Mouse (Mus musculus) ZHBTc4 (cell line): Measurements from ENCODE around the gene Umod.

Source experiments
- DNase-seq: peaks from one replicate; pipeline ENCODE4 v3.0.0-alpha.2; 2011; ENCODE audit warnings: low read depth, low spot score

Umod gene

DNA sequence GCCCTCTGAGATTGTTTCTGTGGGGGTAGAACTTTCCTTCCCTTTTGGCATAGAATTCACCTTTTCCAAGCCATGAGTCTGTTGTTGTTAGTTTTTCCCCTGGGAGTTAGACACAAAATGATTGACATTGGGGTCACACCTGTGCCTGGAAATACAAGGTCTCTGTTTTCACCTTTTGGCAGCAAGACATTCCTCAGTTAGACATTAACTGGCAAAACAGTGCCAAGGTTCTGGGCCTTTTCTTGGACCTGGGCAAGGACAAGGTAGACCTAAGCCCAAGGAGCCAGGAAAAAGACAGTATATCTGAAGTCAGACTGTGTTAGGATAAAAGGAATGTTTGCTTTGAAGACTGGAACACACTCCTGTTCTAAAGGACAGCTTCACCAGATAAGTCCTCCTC, at the start of gene Umod:
Umod (minus strand) TSS at position 27 of the 400 bp plus-strand sequence.
- DNase-seq = no peak

DNA sequence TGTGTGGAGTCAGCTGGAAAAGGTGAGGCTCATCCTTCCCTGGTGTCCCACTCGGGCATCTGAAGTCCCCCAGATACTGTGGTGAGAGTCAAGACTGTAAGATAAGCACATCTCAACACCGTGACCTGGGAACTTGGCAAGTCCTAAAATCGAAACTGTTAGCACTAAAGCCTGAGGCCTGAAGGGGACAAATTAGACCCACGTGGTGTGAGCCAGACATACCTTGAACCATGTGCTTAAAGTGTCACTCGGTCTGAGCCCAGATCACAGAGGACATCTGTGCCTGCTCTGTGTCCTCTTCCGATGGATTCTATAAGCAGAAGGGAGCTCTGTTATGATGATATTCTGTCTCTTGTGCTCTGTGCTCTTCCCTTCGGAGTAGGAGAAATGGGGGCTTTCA, 49.5 kb upstream of the Umod start:
- no peak for DNase-seq

DNA sequence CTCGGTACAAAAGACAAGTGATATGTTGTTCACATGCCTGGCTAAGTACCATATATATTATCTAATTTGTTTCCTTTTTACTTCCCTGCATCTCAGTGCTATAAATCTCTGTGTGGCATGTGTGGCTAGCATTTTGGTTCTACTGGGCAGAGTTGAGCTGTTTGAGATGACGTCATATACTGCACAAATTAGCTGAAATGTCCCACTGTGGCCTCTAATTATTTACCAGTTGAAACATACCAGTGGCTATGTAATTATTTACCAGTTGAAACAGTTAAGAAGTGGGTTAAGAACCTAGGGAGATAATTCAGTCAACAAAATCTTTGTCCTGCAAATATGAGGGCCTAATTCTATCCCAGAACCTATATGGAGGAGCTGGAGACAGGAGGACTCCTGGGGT, 48.5 kb upstream of the Umod start:
- DNase-seq = no peak

DNA sequence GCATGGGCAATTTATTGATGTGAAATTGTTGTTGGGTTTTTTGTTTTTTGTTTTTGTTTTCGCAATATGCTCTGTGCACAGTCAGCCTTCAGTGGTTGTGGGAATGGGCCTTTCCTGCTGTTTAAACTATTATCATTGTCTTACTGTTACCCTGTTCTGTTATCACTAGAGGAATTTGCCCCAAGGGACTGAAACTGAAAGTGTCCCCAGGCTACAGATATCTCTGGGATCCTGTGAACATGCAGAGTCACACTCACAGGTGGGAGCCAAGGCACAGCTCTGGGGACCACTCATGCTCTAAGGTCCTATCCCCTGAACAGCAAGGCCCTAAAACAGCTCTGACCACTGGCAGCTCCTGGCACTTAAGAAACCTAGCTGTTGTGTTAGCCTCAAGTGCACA, 48.1 kb upstream of the Umod start:
- no peak for DNase-seq

DNA sequence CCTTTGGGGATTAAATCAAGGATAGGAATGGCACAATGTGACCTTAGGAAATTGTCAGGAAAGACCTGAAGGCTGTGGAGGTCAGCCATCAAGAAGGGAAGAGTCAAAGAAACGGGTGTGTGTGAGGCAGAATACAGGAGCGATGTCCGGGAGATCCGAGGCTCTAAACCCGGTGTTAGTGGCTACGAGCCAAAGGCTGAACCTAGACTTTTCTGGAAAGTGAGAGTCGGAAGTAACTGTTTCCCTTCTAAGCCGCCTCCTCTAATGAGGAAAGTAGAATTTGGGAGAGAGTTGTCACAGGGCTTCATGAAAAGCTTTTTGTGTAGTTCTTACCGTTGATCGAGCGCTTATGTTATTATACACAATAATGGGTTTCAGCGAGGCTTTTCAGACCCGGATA, 47.4 kb upstream of the Umod start:
- no peak for DNase-seq

DNA sequence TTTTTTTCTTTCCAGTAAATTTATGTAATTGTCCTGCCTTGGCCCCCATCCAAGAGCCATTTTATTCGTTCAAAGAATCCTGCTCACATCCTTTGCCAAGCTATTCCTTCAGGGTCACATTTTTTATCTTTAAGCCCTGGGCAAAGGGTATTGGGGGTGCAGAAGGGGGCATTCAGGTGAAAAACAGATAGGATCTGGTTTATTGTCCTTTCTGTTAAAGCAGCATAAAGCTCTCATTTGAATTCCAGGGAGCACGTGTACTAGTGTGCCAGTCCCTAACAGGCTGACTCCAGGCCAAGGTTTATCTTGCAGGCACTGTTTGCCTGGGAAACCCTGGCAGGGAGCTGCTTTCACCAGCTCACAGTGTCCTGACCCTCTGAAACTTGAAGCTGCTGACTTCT, 46.8 kb upstream of the Umod start:
- no peak for DNase-seq

DNA sequence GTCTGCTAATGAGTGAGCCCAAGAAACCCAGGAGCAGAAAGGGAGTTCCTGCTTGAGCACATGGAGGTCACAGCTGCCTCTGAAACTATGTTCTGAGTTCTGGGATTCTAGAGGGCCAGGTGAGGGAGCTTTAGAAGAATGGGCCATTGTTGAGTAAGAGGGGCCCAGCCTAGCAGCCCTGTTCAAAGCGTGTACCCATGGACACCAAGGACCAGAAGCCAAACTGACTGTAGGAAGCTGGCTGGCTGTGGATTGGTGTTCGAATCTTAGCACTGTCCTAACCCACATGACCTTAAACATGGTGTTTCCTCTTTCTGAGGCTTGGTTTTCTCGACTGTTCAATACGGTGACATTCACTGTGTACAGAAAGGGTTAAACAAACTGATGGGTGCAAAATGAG, 44.3 kb upstream of the Umod start, which contains the start of gene Pdilt:
Pdilt (minus strand) TSS at position 101 of the 400 bp plus-strand sequence.
- no peak for DNase-seq

DNA sequence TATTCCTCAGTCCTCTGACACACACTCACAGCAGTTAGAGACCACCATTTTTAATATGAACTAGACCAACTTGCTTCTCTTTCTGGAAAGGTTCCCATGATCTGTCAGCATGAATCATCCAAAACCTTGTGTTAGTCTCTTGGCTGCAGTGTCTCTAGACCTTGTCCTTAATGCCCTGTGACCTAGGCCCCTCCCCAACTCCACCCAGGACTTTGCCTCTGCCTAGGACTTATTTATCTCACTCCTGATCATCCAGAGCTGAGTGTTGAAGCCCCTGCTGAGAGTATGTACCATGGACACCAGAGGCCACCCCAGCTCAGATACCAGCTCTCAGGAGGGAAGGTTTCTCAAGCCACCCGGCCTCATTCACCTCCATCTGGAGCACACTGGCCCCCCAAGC, 43.3 kb upstream of the Umod start:
- no peak for DNase-seq

DNA sequence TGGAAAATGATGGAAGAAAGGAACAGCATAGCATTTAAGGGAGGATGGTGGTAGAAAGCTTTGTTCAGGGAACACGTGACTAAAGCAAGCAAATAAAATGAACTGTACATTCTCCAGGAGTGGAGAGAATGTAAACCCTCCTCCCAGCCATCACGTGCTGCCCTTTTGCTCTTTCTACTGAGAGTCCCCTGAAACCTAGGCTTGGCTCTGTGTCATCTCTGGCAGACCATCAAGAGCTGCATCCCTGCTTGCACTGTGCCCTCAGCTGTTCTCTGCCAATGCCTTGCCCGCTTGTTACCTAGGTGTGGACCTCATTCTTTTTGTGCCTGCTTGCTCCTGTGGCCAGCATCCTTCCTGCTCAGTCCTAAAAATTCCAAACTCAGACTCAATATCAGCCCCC, 42.7 kb upstream of the Umod start:
- no peak for DNase-seq

DNA sequence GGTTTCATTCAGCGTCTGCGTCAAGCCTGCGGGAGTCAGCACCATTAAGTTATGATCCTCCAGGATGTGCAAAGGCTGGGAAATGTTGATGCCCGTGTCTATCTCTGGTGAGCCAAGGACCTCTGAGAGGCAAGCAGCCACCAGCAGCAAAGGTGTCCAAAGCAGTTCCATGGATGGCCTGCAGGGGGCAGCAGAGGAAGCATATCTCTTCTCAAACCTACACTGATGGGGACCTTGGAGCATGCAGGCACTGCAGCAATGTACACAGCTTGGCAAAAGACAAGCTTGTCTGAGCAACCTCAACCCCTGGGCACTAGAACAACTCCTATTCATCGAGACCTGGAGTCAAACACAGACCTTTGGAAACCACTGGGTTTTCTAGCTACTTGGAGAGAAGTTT, 40.6 kb upstream of the Umod start:
- DNase-seq = peak; percentile 77

DNA sequence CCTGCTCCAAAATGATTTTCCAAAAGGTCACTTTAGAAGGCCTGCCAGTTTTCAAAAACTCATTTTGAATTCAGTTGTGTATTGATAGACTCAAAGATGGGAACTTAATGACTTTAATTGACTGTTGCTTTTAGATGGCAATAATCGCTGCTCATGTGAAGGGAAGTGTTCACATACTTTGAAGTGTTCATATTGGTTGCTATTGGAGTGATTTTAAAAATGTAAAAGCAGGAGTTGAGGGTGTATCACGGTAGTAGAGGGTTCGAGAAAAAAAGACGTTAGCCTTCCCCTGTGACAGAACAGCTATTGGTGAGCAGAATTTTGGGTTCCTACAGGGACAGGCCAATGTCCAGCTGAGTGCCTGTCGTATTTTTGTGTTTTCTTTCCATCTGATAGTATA, 40.1 kb upstream of the Umod start, which contains the start of gene Acsm5:
Acsm5 (plus strand) TSS at position 301 of the 400 bp plus-strand sequence.
- no peak for DNase-seq

DNA sequence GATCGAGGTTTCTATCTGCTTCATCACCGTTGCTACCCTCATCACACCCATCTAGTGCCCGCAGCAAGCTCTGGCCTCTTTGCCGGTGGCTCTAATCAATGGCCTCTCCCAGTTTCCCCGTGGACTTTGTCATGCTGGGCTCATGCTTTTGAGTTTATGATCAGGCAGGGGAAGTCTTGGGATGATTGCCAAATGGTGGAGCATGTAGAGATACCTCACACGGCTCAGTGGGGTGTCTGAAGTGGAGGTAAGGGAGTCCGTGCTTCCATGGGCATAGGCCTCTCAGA, 37.1 kb upstream of the Umod start:
- DNase-seq = no peak

DNA sequence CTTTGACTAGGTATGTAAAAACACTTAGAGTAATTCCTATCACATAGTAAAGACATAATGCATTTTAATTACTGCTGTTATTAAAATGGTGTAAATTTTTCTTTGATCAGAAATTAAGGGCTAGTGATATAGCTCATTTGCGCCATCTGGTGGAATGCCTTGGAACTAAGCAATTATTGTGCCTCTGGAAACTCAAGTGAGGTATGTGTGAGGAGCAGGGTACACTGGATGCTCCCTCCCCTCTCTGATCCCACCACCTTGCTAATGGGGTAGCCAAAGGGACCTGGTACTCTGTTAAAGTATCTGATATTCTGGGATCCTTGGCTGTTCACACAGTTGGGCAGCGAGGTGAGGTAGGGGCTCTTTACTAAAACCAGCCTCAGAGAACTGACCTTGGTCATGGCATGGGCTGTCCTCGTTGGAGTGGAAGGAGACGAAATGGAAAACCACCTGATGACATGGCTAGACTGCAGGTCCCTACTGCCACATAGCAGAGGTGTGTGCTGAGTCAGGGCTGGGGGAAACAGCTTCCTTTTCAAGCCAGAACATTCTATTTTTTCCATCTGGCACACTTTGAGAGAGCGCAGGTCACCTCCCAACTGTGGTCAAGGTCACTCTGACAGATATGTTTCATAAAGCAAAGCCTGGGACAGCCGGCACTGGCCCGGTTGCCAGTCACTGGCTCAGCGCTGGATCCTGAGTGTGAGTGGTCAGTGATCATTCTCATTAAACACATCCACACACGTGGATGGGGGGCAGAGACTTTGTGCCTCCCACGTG, 36.6 kb upstream of the Umod start:
- DNase-seq = peak; percentile 35

DNA sequence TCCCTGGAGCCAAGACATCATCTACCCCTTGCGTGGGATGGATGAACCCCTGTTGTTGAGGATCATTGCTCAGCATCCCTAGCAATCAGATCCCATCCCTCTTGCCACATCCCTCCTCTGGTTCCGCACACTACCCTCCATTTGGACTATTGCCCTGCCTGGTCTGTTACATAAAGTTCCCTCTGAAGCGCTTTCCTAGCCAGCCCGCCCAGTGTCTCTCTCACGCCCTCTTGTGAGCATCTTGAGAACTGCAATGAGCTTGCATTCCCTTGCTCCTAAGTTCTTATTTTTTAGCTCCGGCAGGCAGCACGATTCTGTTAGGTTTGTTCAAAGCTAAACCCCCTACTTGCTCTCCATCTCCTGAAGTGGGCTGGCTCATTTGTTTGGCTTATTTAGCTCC, 34.0 kb upstream of the Umod start:
- DNase-seq = peak; percentile 74

DNA sequence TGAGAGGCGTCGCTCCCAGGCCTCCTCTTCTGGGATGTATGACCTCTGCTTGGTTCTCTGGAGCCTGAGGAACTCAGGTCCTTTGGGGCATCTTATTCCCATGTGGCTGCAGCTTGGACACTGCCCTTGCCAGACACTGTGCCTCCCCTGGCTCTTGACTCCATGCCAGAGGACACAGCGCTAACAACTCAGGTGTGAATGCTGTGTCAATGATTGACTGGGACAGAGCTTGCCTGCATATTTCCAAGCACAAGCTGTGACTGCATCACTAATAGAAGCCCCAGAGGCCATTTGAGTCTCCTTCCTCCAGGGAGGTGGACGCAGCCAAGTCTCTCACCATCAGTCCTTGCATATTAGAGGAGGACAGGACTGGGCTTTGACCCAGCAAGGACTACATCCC, 32.1 kb upstream of the Umod start:
- no peak for DNase-seq

DNA sequence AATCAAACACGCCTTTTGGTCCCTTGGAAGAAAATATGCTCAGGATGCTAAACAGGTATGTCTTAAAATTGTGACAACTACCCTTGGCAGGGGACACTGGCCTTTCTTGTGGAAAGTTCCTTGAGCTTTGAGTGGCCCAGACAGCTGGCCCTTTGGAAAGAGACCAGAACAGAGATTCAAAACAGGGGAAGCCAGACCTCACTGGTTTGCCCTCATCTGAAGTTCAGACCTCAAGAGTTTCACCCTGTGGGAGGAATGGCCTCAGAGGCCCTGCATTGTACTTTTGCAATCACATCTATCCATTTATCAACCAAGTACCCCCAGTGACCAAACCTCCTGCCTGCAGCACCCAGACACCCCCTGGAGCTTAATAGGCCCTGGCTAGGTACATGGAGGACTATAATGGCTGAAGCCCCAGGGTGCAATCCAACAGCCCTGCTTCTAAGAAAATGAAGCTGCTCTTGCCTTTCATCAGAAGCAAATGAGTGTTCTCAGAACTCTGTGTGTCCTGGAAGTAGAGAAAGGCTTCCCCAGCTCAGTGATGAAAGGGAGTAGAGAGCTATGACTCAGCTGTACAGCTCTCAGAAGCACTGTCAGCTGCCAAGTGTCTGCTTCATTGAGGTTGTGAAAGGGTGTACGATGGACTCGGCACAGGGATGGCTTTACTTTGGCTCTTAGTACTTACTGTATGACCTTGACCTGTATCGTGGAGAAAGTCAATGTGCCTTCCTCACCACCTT, 11.1 kb upstream of the Umod start:
- DNase-seq = no peak

DNA sequence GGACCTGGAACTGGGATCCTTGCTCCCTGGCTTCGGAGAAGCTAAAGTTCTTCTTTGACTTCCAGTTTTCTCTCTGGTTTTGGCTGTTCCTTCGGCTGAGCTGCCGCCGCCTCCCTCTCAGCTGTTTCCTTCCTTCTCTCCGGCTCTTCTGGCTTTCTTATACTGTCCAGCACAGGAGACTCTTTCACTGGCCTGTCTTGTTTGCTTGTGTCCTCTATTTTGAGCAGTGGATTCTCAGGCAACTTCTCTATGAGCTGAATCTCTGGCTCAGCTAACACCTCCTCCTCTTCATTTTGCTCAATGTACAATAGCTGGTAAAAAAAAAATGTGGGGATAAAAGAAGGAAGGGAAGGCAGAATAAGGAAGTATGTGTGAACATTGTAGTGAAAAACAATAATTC, 7.6 kb upstream of the Umod start:
- DNase-seq = no peak

DNA sequence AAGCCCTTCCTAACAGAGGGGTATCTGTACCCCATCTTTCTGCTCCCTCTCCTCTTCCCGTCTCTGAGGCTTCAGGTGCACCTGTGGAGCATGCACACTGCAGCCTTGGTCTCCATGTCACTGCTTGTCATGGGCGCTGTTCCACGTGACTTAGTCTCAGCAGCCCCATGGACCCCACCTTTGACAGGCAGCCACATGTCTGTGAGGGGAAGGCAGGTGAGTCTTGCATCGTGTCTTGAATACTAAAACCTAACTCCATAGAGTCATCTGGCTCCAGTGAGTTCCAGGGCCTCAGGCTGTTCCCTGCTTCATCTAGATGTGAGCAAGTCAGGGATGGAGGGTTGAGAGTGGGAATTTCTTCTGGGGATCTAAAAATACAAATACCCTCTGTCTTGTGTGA, 5.1 kb upstream of the Umod start:
- DNase-seq = no peak

DNA sequence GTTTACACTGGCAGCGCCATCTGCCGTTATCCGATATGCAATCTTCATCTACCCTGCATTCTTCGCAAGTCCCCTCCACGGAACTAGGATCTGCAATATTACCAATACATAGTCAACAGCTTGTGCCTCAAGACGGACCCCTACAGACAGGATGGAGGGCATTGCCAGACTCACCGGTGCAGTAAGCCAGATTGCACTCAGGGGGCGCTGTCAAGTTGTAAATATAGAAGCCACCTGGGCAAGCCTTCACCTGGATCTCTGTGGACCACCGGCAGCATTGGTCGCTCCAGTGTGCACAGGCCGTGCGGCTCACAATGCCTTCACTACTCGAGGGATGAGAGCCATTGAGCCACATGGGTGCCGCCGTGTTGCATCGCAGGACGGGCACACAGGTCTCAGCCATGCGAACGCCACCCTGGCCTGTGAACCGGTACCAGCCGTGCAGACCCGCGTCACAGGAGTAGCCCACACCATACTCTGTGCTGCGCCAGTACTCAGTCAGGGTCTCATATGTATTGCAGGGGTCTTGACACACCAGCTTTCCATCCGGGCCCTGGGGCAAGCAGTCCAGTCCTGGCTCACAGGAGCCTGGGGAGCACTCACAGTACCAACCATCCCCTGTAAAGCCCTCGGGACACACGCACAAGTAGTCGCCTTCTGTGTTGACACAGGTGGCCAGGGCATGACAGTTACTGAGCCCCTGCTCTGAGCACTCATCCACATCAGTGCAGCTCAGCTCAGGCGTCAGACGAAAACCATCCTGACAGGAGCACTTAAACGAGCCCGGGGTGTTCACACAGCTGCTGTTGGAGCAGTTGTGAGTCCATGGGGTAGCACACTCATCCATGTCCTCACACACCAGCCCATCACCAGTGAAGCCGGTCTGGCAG, 2.3 kb downstream of the Umod start:
- peak; percentile 12 for DNase-seq

DNA sequence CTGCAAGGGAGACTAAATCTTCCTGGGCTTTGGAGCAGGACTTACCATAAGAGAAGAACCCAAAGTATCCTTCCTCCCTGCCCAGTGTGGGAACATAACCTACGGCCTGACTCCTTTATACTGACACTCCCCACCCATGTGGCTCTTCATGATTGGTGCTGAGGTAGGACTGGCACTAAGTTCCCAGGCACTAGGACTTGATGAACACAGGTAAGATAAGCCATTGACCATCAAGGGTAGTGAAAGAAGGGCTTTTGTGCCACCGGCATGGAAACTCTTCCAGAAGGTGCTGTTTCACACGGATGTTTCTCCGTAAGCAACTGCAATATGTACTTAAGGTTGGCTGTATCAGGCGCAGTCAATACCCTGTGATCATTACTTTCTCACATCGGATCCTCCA, 19.9 kb downstream of the Umod start, which contains the start of gene Gp2:
Gp2 (minus strand) TSS at position 101 of the 400 bp plus-strand sequence.
- DNase-seq = no peak

DNA sequence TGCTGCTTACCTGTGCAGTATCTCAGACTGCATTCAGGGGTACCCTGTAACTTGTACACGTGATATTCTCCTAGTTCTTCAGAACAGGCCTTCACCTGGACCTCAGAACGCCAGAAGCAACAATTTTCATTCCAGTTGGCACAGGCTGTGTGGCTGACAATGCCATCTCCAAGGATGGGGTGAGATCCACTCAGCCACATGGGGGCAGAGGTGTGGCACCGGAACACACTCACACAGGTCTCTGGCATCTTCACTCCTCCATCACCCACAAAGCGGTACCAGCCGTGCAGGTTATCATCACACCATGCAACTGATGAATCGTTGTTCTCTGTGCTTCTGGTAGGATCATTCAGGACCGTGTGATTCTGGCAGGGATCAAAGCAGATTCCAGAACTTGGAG, 24.9 kb downstream of the Umod start:
- DNase-seq = no peak

DNA sequence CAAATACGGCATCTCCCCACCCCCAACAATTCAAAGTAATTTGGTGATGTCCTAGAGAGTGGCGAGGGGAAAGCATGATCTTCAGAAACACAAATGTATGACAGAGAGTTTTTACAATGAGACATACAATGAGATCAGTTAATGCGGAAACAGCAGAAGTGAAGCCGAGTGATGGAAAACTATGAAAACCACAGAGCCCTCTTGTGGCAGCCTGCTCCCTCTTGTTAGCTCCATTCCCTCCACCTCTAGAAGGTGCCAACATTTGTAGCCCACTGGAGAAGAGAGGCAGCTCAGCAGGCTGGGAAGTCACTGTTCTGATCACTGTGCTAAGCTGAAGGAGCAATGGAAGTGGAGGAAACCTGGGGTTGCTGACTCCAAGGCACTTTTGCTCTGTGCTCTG, 35.2 kb downstream of the Umod start:
- DNase-seq = no peak
